Mouse (Mus musculus) ES-E14 (cell line): ENCODE results near the gene Agpat1. TPM values are rescaled to one million over a fixed set of nuclear protein-coding genes. Genes with fewer than 3 reads are reported as not detected.

ENCODE experiments used
- DNase-seq: peaks from one replicate; pipeline ENCODE4 v3.0.0-alpha.2; 2013; ENCODE audit warnings: low read depth, low spot score
- H3K27ac ChIP-seq: 2 replicates; pipeline ENCODE4 v1.5.1; 2012; ENCODE audit warnings: low read depth, mild to moderate bottlenecking, low read length, moderate library complexity, mixed read lengths; ENCODE audit not compliant: poor library complexity, insufficient read depth, severe bottlenecking
- H3K36me3 ChIP-seq: 2 replicates; pipeline ENCODE4 v1.6.1; 2012; ENCODE audit warnings: mild to moderate bottlenecking, low read length, moderate library complexity, mixed read lengths; ENCODE audit not compliant: control insufficient read depth, poor library complexity, insufficient read depth, severe bottlenecking
- H3K4me1 ChIP-seq, 2 experiments: fragments of 150-350 bp in 1 of 2; sonication (generic) in 1 of 2; 2 replicates each; pipeline ENCODE4 v1.6.1; 2012; ENCODE audit warnings: low read length in 2 of 2, mild to moderate bottlenecking in 1 of 2, mixed read lengths in 1 of 2; ENCODE audit not compliant: control insufficient read depth in 2 of 2, insufficient read depth in 2 of 2, poor library complexity in 1 of 2
- H3K4me3 ChIP-seq, 2 experiments: fragments of 150-350 bp in 1 of 2; sonication (generic) in 1 of 2; 2 replicates each; pipeline ENCODE4 v1.5.1; 2012; ENCODE audit warnings: low read length in 2 of 2, low read depth in 1 of 2, mild to moderate bottlenecking in 1 of 2, mixed read lengths in 1 of 2; ENCODE audit not compliant: insufficient read depth in 1 of 2, poor library complexity in 1 of 2, severe bottlenecking in 1 of 2
- H3K9ac ChIP-seq: 2 replicates; pipeline ENCODE4 v1.6.1; 2012; ENCODE audit warnings: low read depth, mild to moderate bottlenecking, low read length, mixed read lengths; ENCODE audit not compliant: poor library complexity, insufficient read depth, severe bottlenecking
- H3K9me3 ChIP-seq: fragments of 150-350 bp; sonication (generic); 2 replicates; pipeline ENCODE4 v1.6.1; 2012; ENCODE audit warnings: low read depth, mild to moderate bottlenecking, low read length; ENCODE audit not compliant: control insufficient read depth, insufficient read depth
- CHD2 ChIP-seq: IDR thresholded peaks from 2 replicates; pipeline ENCODE4 v1.6.1; 2014; ENCODE audit warnings: mild to moderate bottlenecking, low read depth, low read length, inconsistent platforms
- HCFC1 ChIP-seq: IDR thresholded peaks from 2 replicates; pipeline ENCODE4 v1.6.1; 2012; ENCODE audit warnings: low read length, inconsistent platforms, borderline replicate concordance; ENCODE audit not compliant: insufficient read depth
- MAFK ChIP-seq: IDR thresholded peaks from 2 replicates; pipeline ENCODE4 v1.6.1; 2014; ENCODE audit warnings: mild to moderate bottlenecking, low read depth, low read length, inconsistent platforms; ENCODE audit not compliant: insufficient read depth
- ZC3H11A ChIP-seq: IDR thresholded peaks from 2 replicates; pipeline ENCODE4 v1.6.1; 2012; ENCODE audit warnings: low read depth, mild to moderate bottlenecking, inconsistent platforms, low read length, borderline replicate concordance
- ZNF384 ChIP-seq: IDR thresholded peaks from 2 replicates; pipeline ENCODE4 v1.6.1; 2012; ENCODE audit warnings: low read depth, low read length, inconsistent platforms
- in situ Hi-C, 2 experiments: fragments of 600-800 bp; cut with MboI; formaldehyde crosslinking; loops; one replicate each; pipeline ENCODE4 v1.15.1; 2025; ENCODE audit warnings: low sequenced_read_pairs in 2 of 2, inconsistent platforms in 1 of 2; ENCODE audit not compliant: unreplicated experiment in 2 of 2
- total RNA-seq: library from RNA; depleted of rRNA; stranded (reverse); fragments of 300-350 nt; gene quantifications from 2 replicates; pipeline ENCODE4 v1.2.3, GENCODE M21; 2012

Agpat1 gene
- total RNA-seq, 1 experiment: 62.7 TPM

DNA sequence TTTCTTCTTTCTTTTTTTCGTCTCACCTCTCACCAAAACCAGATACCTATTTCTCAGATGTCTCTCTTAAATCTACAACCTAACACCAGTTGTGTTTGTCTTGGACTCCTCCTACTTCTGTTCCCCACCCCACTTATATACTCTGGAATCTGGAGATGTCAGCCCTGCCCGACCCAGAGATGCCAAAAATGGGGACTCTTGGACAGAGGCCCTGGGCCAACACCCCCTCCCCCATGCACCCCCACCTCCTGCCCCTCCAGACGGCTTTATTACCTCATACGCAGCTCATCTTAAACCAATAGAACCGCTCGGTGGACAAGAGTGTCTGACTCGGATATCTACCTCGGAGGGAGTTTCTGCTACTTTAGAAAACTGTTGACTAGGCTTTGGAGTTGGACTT, 8.0 kb upstream of the Agpat1 start:
- H3K9me3 ChIP-seq: no peaks in the 10 kb centered on the region
- no peak for DNase-seq
- H3K36me3 ChIP-seq: peaks cover 28% of the 10 kb centered on the region
- peaks cover 5 to 23% of the 10 kb centered on the region in 2 experiments for H3K4me1 ChIP-seq
- no peak overlapping the region for H3K4me3 ChIP-seq
- in situ Hi-C loops: no loop called here
- H3K27ac ChIP-seq: no peak overlapping the region
- no peak overlapping the region for H3K9ac ChIP-seq
- no peak for TF ChIP-seq HCFC1
- no peak for TF ChIP-seq CHD2

DNA sequence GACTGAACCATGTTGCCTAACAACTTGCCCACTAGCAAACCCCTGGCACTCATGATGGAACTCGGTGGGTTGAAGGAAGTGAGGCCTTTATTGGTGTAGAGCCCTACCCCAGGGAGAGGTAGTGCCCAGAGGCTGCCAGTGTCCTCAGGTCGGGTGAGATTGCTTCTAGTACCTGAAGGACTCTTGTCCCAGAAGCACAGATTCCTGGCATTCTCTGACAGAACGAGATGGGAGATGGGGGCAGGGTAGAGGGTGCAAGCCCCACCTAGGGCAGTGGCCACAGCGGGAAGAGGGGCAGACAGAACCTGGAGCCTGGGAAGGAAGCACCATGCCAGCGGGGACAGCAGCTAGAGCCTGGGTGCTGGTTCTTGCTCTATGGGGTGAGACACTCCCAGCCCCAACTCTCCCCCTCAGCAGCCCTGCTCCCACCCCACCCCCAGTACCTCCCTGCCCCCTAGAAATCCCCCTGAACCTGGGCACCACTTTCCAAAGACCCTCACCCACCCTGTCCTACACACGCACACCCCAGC, 6.4 kb upstream of the Agpat1 start, which contains the start of gene Ager:
TSS of gene Ager (plus strand) at position 297 of the 530 bp plus-strand sequence.
- no peaks in the 10 kb centered on the region for H3K9me3 ChIP-seq
- H3K9ac ChIP-seq: no peak within 1 kb of the TSS
- H3K4me3 ChIP-seq: no peak within 1 kb of the TSS
- H3K4me1 ChIP-seq: peaks cover 5 to 23% of the 10 kb centered on the region in 2 experiments
- in situ Hi-C loops: no loop called here
- H3K36me3 ChIP-seq: peaks cover 28% of the 10 kb centered on the region
- DNase-seq: no peak
- no peak within 1 kb of the TSS for H3K27ac ChIP-seq
- no peak for TF ChIP-seq HCFC1
- TF ChIP-seq MAFK: no peak
- no peak for TF ChIP-seq ZC3H11A
- TF ChIP-seq CHD2: no peak
- TF ChIP-seq ZNF384: no peak

DNA sequence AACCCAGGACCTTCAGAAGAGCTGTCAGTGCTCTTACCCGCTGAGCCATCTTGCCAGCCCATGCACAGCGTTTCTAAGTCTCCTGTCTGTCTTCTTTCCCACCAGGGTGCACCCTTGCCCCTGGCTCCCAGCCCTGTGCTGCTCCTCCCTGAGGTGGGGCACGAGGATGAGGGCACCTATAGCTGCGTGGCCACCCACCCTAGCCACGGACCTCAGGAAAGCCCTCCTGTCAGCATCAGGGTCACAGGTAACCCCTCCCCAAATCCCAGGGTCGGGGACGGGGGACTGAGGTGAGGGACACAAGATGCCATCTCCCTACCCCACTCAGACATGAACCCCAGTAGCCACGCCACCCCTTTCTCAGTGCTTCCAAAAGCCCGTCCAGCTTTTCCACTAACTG, 4.2 kb upstream of the Agpat1 start:
- Histone ChIP-seq H3K4me3 (no peak overlapping the region), H3K36me3 (peaks cover 19% of the 10 kb centered on the region), H3K9ac (no peak overlapping the region), H3K27ac (no peak overlapping the region), H3K4me1 (peaks cover 0 to 12% of the 10 kb centered on the region in 2 experiments; a peak in 2 of 4 replicates), H3K9me3 (no peaks in the 10 kb centered on the region)
- in situ Hi-C loops: no loop called here
- no peak for DNase-seq
- TF ChIP-seq MAFK (no peak), ZC3H11A (no peak), HCFC1 (no peak), ZNF384 (no peak), CHD2 (no peak)

DNA sequence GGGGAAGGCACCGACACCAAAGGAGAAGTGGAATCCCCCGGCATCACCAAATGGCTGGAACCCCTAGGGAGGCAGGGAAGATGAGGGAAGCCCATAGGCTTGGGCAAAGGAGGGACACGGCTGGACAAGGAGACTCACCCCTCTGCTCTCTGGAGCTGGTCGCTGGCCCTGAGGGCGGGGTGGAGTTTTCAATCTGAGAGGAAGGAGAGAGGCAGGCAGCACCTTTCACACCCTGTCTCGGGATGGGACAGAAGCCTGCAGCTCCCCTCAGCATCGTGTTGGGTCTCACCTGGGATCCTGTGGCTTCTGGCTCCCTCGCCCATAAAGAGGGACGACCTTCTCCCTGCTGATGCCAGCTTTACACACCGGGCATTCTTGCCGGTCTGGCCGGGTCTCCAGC, 2.3 kb upstream of the Agpat1 start:
- Histone ChIP-seq H3K9me3 (no peaks in the 10 kb centered on the region), H3K9ac (no peak overlapping the region), H3K36me3 (peaks cover 9% of the 10 kb centered on the region), H3K4me1 (peaks cover 0 to 13% of the 10 kb centered on the region in 2 experiments; a peak in 1 of 4 replicates), H3K27ac (no peak overlapping the region), H3K4me3 (no peak overlapping the region)
- TF ChIP-seq ZC3H11A (no peak), ZNF384 (no peak), MAFK (no peak), HCFC1 (no peak), CHD2 (no peak)
- no peak for DNase-seq
- in situ Hi-C loops: no loop called here

DNA sequence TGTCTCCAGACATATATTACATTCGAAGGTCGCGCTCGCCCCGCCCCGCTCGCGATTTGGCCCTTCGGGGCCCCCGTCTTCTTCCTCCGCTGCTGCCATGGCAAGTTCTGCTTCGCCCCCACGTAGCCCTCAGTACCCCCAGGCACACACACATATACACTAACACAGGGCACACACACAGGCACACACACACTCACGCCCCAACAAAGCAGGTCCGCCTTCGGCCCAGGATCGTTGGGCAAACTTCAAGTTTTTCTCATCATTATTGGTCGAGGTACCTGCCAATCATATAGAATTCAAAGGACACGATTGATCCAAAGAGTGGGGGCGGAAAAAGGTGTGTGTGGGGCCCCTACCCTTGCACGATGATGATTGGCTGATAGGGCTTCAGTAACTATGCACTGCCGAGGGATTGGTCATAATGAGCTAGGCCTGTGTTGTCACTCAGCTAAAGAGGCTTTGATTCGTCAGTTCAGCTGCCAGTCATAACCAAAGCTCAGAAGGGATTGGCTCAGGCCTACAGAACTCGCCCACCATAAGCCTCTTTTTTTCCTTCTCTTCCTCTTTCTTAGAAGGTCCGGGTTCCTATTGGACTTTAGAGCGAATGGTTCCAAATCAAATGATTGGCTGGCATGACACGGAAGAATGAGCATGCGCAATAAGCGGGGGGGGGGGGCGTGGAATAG, 544 bp upstream of the Agpat1 start, which contains the start of gene Rnf5:
TSS of gene Rnf5 (minus strand) at position 316 of the 686 bp plus-strand sequence.
- H3K4me3 ChIP-seq: peak within 1 kb of the TSS; percentile 94 to 98
- peaks cover 12% of the 10 kb centered on the region for H3K36me3 ChIP-seq
- H3K27ac ChIP-seq: peak within 1 kb of the TSS; percentile 40
- no peaks in the 10 kb centered on the region for H3K9me3 ChIP-seq
- peak within 1 kb of the TSS; percentile 81 for H3K9ac ChIP-seq
- peaks cover 0 to 10% of the 10 kb centered on the region in 2 experiments; a peak in 1 of 4 replicates for H3K4me1 ChIP-seq
- DNase-seq: peak; percentile 100
- TF ChIP-seq ZNF384: peak; percentile 95
- no peak for TF ChIP-seq MAFK
- TF ChIP-seq CHD2: peak; percentile 99
- TF ChIP-seq HCFC1: 0 out of 2 replicates have a peak, but pooled peaks have one; percentile 35
- TF ChIP-seq ZC3H11A: no peak
- in situ Hi-C loops: no loop called here
